Mouse (Mus musculus): Measurements from ENCODE around the gene Cgn.
"Not testable (repeated sequence)": the region's sequence is repeated elsewhere in the genome, so short reads cannot be mapped to it uniquely, and the experiment has no call there.

DNA sequence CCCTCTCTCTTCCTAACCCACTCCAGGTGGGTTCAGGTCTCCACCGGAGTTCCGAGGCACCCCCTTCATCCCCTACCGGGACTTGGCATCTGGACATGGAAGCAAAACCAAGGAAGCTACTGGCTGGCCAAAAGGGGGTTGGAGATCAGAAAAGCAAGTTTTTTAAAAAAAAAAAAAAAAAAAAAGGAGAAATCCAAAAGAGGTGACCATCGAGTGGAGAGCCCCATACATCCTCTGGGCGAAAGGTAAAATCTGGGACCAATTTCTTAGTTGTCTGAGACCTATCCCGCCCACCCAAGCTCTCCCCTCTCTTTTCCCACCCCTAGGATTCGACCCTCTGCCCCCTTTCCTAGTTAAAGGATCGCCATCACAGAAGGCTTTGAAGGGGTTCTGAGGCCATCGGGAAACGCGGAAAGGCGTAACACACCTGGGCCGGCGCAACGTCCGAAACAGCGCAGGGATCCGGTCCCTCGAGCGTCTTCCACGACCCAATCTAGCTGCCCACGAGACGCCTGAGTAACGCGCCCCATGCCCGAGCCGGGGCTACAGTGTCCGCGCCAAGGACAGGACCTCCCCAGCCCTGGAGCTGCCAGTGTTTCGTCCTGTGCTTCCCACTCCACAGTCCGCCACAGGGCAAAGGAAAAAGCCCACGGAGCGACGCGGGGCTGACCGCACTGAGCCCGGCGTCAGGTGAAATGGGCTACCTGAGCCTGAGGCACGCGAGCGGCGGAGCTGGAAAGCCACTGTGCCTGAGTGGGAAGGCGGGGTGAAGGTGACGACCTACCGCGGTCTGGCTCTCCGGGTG is 28.8 kb downstream of the Cgn start:
- TF ChIP-seq GATA1 (IDR thresholded peaks at IDR 0.05; ENCODE audit: borderline replicate concordance, low read length); FLI1 (IDR thresholded peaks at IDR 0.05; ENCODE audit: low read length): not testable (repeated sequence)

All from megakaryocyte, embryonic 14.5 days (primary cell).